Mouse (Mus musculus): Measurements from ENCODE around the gene Sf3a3.

DNA sequence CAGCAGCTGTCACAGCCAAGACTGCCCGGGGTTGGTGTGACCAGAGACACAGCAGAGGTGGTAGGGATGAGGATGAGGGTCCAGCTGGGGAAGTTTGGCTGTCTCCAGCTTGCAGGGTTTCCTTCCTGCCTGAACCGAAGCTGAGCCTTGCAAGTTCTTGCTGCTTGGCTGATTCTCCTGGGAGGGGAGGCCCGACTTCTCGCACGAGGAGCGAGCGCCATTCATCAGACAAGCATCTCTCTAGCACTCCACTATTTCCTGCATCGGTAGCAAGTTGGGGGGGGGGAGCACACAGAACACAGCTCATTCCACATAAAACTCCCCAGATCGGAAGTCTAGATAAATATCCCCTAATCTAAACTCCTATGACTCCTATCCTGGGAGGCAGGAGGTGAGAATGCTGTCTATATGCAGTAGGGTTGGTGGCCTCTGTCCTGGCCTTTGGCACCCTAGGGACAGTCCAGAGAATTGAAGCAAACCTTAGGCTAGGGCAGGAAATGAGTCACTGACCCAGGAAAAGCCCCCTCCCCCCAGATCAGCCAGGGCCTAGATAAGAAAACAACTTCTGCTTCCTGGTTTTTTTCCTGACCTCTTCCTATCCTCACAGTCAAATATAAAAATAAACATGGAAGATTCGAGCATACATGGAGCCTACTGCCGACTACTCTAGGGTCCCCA is 9.6 kb upstream of the Sf3a3 start:
- TF ChIP-seq CTCF (IDR thresholded peaks at IDR 0.05; ENCODE audit: low read depth): no peak
- TF ChIP-seq EP300 (optimal IDR thresholded peaks at IDR 0.05): no peak
